Mouse (Mus musculus) testis, adult 2 months (tissue): ENCODE measurements around the gene Ripk1. TPM values are rescaled to one million over a fixed set of nuclear protein-coding genes. Genes with fewer than 3 reads are reported as not detected.

ENCODE experiments used
- H3K27ac ChIP-seq: fragments of 200-500 bp; 2 replicates; pipeline ENCODE4 v1.5.1; 2012; ENCODE audit warnings: low read depth, low read length; ENCODE audit not compliant: control insufficient read depth, insufficient read depth
- H3K27me3 ChIP-seq: fragments of 200-500 bp; 2 replicates; pipeline ENCODE4 v1.6.1; 2012; ENCODE audit warnings: mild to moderate bottlenecking, low read length, moderate library complexity; ENCODE audit not compliant: control insufficient read depth, insufficient read depth
- H3K36me3 ChIP-seq: fragments of 200-500 bp; 2 replicates; pipeline ENCODE4 v1.6.1; 2012; ENCODE audit warnings: mild to moderate bottlenecking, low read length; ENCODE audit not compliant: control insufficient read depth, insufficient read depth
- H3K4me1 ChIP-seq: fragments of 200-500 bp; 2 replicates; pipeline ENCODE4 v1.6.1; 2012; ENCODE audit warnings: low read length; ENCODE audit not compliant: control insufficient read depth, insufficient read depth
- H3K4me3 ChIP-seq: fragments of 200-500 bp; 2 replicates; pipeline ENCODE4 v1.5.1; 2012; ENCODE audit warnings: low read depth, mild to moderate bottlenecking, low read length, moderate library complexity, mixed read lengths; ENCODE audit not compliant: control insufficient read depth
- CTCF ChIP-seq: fragments of 200-500 bp; IDR thresholded peaks from 2 replicates; pipeline ENCODE4 v1.5.1; 2012; ENCODE audit warnings: low read depth, mild to moderate bottlenecking, inconsistent platforms, low read length, moderate library complexity; ENCODE audit not compliant: control insufficient read depth, insufficient read depth, insufficient replicate concordance
- POLR2A ChIP-seq: fragments of 200-500 bp; IDR thresholded peaks from 2 replicates; pipeline ENCODE4 v1.6.1; 2012; ENCODE audit warnings: low read depth, mild to moderate bottlenecking, inconsistent platforms, low read length, moderate library complexity; ENCODE audit not compliant: control insufficient read depth
- polyA plus RNA-seq: library from polyadenylated mRNA; depleted of rRNA; stranded (reverse); fragments of >200 nt; gene quantifications from 2 replicates; pipeline ENCODE4 v1.2.3, GENCODE M21; 2012

Ripk1 gene
- polyA plus RNA-seq, 1 experiment = 2.6 TPM

DNA sequence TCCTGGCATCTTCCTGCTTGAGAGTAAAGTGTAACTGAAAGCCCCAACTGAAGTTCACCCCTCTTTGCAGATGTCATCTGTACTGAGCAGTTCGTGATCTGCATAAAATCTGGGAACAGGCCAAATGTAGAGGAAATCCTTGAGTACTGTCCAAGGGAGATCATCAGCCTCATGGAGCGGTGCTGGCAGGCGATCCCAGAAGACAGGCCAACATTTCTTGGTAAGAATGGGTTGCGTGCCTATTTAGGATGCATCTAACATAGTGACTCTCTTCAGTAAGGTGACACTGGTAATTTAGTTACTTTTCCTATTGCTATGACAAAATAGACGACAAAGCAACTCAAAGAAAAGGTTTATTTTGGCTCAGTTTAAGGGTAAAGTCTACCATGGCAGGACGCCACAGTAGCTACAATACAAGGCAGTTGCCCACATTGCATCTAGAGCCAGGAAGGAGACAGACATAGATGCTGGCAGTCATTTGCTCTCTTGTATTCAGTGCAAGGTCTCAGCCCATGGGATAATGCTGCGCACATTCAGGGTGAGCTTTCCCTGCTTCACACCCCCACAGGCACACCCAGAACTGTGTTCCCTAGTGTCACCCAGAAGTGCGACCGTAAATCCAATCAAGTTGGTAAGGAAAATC, 14.9 kb downstream of the Ripk1 start:
- H3K27me3 ChIP-seq = no peaks in the 10 kb centered on the region
- H3K36me3 ChIP-seq = peaks cover 3% of the 10 kb centered on the region
- no peaks in the 10 kb centered on the region for H3K4me1 ChIP-seq
- no peak for TF ChIP-seq POLR2A
- TF ChIP-seq CTCF = no peak
- H3K27ac ChIP-seq = no peak overlapping the region
- no peak overlapping the region for H3K4me3 ChIP-seq

DNA sequence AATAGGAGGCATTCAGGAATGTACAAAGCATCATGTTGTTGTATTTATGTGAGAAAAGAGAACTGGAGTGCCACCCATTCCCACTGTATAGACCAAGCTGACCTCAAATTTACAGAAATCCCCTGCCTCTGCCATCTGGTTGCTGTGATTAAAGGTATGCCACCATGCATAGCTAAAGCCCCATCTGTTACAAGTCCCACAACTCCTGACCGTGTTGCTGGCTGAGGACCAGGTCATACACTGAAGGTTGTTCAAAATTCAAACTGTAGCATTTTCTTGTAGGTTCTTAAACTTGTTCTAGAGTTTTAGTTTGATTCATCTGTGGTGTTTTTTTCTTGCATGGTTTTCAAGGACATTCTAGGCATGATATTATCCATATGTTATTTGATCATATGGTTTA, 16.4 kb downstream of the Ripk1 start:
- Histone ChIP-seq H3K27me3 (no peaks in the 10 kb centered on the region), H3K4me1 (no peaks in the 10 kb centered on the region), H3K4me3 (no peak overlapping the region), H3K36me3 (peaks cover 3% of the 10 kb centered on the region), H3K27ac (no peak overlapping the region)
- TF ChIP-seq POLR2A (no peak), CTCF (no peak)

DNA sequence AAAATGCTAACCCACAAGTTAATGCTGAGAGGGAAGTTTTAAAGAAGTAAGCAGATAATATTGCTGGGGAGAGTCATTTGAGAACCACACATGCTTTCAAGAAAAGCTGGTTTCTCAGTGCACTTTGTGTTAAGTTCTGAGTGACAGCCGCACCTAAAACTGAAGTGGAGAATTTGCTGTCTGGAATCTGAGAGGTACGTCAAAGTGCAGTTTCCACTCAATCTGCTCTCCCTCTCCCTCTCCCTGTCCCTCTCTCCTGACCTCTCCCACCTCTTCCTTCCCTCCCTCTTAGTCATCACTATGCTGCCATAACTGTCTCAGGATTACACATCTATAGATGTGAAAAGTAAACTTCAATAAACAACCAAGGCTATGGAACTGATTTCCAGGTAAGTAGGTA, 19.8 kb downstream of the Ripk1 start:
- Histone ChIP-seq H3K4me1 (no peaks in the 10 kb centered on the region), H3K4me3 (no peak overlapping the region), H3K27me3 (no peaks in the 10 kb centered on the region), H3K27ac (no peak overlapping the region), H3K36me3 (peaks cover 3% of the 10 kb centered on the region)
- TF ChIP-seq CTCF (no peak), POLR2A (no peak)

DNA sequence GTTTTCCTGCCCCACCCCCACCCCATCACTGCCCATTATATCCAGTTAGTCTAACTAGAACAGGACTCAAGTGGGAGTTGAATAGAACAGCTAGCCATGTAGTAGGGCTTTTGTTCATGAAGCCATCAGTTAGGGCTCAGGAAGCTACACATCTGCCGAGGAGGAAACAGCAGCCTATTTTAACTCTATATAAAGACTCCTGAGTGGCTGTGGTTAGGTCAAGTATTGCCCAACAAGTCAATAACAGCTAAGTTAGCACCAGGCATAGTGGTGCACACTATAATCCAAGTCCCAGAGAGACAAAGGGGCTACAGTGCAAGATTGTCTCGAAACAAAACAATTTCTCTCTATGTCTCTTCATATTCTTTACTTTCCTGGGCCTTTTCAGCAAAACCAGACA, 29.9 kb downstream of the Ripk1 start:
- Histone ChIP-seq H3K27me3 (no peaks in the 10 kb centered on the region), H3K36me3 (no peaks in the 10 kb centered on the region), H3K4me3 (no peak overlapping the region), H3K27ac (no peak overlapping the region), H3K4me1 (no peaks in the 10 kb centered on the region)
- no peak for TF ChIP-seq POLR2A
- no peak for TF ChIP-seq CTCF

DNA sequence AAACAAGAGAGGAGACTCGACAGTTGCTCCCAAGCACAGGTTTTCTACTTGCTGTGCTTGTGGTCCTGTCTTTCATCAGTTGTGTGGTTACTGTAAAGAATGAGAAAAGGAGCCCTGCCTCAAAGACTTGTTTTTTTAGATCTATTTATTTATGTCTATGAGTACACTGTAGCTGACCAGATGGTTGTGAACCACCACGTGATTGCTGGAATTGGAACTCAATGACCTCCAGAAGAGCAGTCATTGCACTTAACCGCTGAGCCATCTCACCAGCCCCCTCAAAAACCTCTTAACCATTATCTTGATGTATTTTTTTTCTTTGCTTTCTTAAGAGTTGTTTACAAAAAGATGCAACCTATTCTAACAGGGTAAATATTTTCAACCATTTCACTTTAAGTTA, 33.3 kb downstream of the Ripk1 start:
- TF ChIP-seq POLR2A (no peak), CTCF (no peak)
- Histone ChIP-seq H3K4me3 (no peak overlapping the region), H3K27ac (no peak overlapping the region), H3K27me3 (no peaks in the 10 kb centered on the region), H3K36me3 (no peaks in the 10 kb centered on the region), H3K4me1 (peaks cover 8% of the 10 kb centered on the region)

DNA sequence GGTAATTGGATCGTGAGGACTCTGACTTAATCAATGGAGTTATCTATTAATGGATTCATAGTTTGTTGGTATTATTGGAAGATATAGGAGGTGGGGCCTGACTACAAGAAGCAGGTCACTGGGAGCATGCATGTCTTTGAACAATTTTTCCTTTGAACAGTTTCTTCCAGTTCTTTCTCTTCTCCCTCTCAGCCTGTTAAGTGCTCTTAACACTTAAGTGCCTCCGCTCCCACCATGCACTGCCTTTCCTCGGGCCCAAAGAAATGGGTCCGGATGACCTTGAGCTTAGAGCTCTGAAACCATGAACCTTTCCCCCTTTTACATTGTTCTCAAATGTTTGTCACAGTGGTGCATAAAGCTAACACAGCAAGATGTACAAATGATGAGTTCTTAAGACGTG, 34.6 kb downstream of the Ripk1 start:
- Histone ChIP-seq H3K27me3 (no peaks in the 10 kb centered on the region), H3K36me3 (no peaks in the 10 kb centered on the region), H3K4me1 (peaks cover 8% of the 10 kb centered on the region), H3K27ac (no peak overlapping the region), H3K4me3 (no peak overlapping the region)
- no peak for TF ChIP-seq CTCF
- TF ChIP-seq POLR2A = no peak

DNA sequence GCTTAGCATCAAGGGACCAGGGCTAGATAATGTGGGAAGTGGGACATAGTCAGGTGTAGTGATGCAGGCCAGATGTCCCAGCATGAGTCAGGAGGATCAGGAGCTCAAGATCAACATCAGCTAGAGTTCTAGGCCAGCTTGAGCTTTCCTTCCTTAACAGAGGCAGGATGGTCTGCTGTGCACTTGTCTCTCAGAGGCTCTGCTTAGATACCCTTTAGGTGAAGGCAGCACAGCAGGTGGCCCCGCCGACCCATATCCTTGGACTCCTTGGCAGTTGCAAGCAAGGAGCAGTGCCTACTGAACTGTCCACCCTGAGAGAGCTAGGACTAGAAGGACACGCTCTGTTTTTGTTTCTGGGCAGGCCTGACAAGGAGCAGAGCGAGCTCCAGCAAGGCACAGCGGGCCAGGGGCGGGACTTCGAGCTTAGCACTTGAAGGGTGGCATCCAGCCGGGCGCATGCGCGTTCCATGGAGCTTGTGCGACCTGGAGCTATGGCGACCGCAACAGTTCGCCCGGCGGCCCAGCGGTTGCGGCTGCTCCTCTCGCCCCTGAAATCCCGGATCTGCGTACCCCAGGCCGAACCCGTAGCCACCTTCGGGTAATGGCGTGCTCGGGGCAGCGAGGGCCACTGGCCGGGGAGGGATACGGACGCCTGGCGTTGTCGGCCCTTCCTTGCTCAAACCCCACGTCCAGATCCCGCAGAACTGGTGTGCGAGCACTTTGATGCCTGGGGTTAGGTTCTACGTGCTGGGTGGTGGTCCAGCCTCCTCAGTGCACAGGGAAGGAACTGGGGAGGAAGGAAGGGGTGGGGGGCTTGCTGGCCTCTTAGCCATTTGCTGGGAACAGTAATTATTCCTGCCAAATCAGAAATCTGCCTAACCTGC, 35.3 kb downstream of the Ripk1 start, which contains the start of gene Bphl:
Gene Bphl (plus strand): TSS at position 426 of the 884 bp plus-strand sequence.
- H3K27ac ChIP-seq = peak within 1 kb of the TSS; percentile 83
- H3K4me3 ChIP-seq = peak within 1 kb of the TSS; percentile 85
- TF ChIP-seq POLR2A (peak; percentile 97), CTCF (0 out of 2 replicates have a peak, but pooled peaks have one; percentile 11)
- H3K4me1 ChIP-seq = peaks cover 8% of the 10 kb centered on the region
- H3K36me3 ChIP-seq = no peaks in the 10 kb centered on the region
- H3K27me3 ChIP-seq = no peaks in the 10 kb centered on the region
